Mouse (Mus musculus) liver, embryonic 16.5 days (tissue): ENCODE results near the gene Sipa1l3. TPM values are rescaled to one million over a fixed set of nuclear protein-coding genes. Genes with fewer than 3 reads are reported as not detected.

Source experiments
- ATAC-seq: fragments of 200-750 bp; cut with Nextera tagmentation; 2 replicates; pipeline ENCODE4 v1.8.0; 2017; ENCODE audit warnings: low read depth, mild to moderate bottlenecking, moderate number of reproducible peaks, moderate library complexity
- H3K27ac ChIP-seq: fragments of 300-500 bp; sonication (generic); 2 replicates; pipeline ENCODE4 v1.5.1; 2014; ENCODE audit warnings: mild to moderate bottlenecking, low read length
- H3K27me3 ChIP-seq: fragments of 300-500 bp; sonication (generic); 2 replicates; pipeline ENCODE4 v1.6.1; 2014; ENCODE audit warnings: low read depth, low read length, mixed read lengths; ENCODE audit not compliant: control insufficient read depth, insufficient read depth
- H3K36me3 ChIP-seq: fragments of 300-500 bp; sonication (generic); 2 replicates; pipeline ENCODE4 v1.6.1; 2014; ENCODE audit warnings: mild to moderate bottlenecking; ENCODE audit not compliant: control insufficient read depth, insufficient read depth
- H3K4me1 ChIP-seq: fragments of 300-500 bp; sonication (generic); 2 replicates; pipeline ENCODE4 v1.6.1; 2014; ENCODE audit warnings: low read depth, low read length, mixed read lengths; ENCODE audit not compliant: control insufficient read depth
- H3K4me2 ChIP-seq: fragments of 300-500 bp; sonication (generic); 2 replicates; pipeline ENCODE4 v1.6.1; 2014; ENCODE audit warnings: low read depth, low read length, mixed read lengths
- H3K4me3 ChIP-seq: fragments of 300-500 bp; sonication (generic); 2 replicates; pipeline ENCODE4 v1.5.1; 2014; ENCODE audit warnings: low read depth, mild to moderate bottlenecking, low read length
- H3K9ac ChIP-seq: fragments of 300-500 bp; sonication (generic); 2 replicates; pipeline ENCODE4 v1.6.1; 2014; ENCODE audit warnings: low read depth, low read length
- H3K9me3 ChIP-seq: fragments of 300-500 bp; sonication (generic); replicated peaks from 2 replicates; pipeline ENCODE4 v1.6.1; 2016; ENCODE audit warnings: low read length; ENCODE audit not compliant: control insufficient read depth
- WGBS: fragments of 180-500 bp; shearing (Covaris S2); extraction: QIAGEN DNeasy Blood & Tissue Kit; methylation state at CpG from one replicate; pipeline ENCODE4 v1.1.7; 2014; ENCODE audit not compliant: insufficient replicate concordance; 5-methylcytosine and 5-hydroxymethylcytosine counted together
- polyA plus RNA-seq: library from polyadenylated mRNA; unstranded; fragments of >200 nt; fragmentation: Nextera tagmentation; extraction: Ambion mirVana; gene quantifications from 2 replicates; pipeline ENCODE4 v1.2.1, GENCODE M21; 2015

Gene Sipa1l3
- polyA plus RNA-seq, 1 experiment from 2014 or later, result 2.4 TPM

- ATAC-seq, result no peak
- H3K4me2 ChIP-seq, result no peak overlapping the region
- H3K27ac ChIP-seq, result no peak overlapping the region
- peaks cover 31% of the 10 kb centered on the region for H3K4me1 ChIP-seq
- H3K36me3 ChIP-seq, result no peaks in the 10 kb centered on the region
- no peaks in the 10 kb centered on the region for H3K27me3 ChIP-seq
- no peak overlapping the region for H3K4me3 ChIP-seq
- WGBS, result 76% methylated on average over 9 of the region's 9 CpGs
- no peak overlapping the region for H3K9ac ChIP-seq
- H3K9me3 ChIP-seq, result no peaks in the 10 kb centered on the region
Measured at GRCm38 (mm10) chr7:29501214-29501613, 17.2 kb downstream of the Sipa1l3 start.

GRCm38 (mm10) chr7:29499071-29499470, 19.4 kb downstream of the Sipa1l3 start:
- Histone ChIP-seq H3K36me3 (no peaks in the 10 kb centered on the region), H3K9me3 (no peaks in the 10 kb centered on the region), H3K4me1 (peaks cover 14% of the 10 kb centered on the region), H3K27me3 (no peaks in the 10 kb centered on the region), H3K9ac (no peak overlapping the region), H3K4me3 (no peak overlapping the region), H3K4me2 (no peak overlapping the region), H3K27ac (no peak overlapping the region)
- no peak for ATAC-seq
- WGBS, result 34% methylated on average over 6 of the region's 6 CpGs

- H3K9ac ChIP-seq, result no peak overlapping the region
- no peak overlapping the region for H3K27ac ChIP-seq
- ATAC-seq, result 0 out of 2 replicates have a peak, but pooled peaks have one; percentile 39
- 64% methylated on average over 10 of the region's 10 CpGs for WGBS
- H3K4me3 ChIP-seq, result no peak overlapping the region
- H3K4me1 ChIP-seq, result peaks cover 9% of the 10 kb centered on the region
- no peaks in the 10 kb centered on the region for H3K27me3 ChIP-seq
- no peaks in the 10 kb centered on the region for H3K9me3 ChIP-seq
- no peak overlapping the region for H3K4me2 ChIP-seq
- no peaks in the 10 kb centered on the region for H3K36me3 ChIP-seq
Measured at GRCm38 (mm10) chr7:29496953-29497590, 21.4 kb downstream of the Sipa1l3 start.

GRCm38 (mm10) chr7:29496332-29496731, 22.1 kb downstream of the Sipa1l3 start:
- 74% methylated on average over 4 of the region's 4 CpGs for WGBS
- Histone ChIP-seq H3K4me3 (no peak overlapping the region), H3K36me3 (no peaks in the 10 kb centered on the region), H3K9me3 (no peaks in the 10 kb centered on the region), H3K9ac (no peak overlapping the region), H3K4me1 (peaks cover 11% of the 10 kb centered on the region), H3K27me3 (no peaks in the 10 kb centered on the region), H3K27ac (no peak overlapping the region), H3K4me2 (no peak overlapping the region)
- ATAC-seq, result no peak

GRCm38 (mm10) chr7:29495880-29496279, 22.6 kb downstream of the Sipa1l3 start:
- H3K4me1 ChIP-seq, result peaks cover 11% of the 10 kb centered on the region
- H3K4me2 ChIP-seq, result no peak overlapping the region
- WGBS, result 70% methylated on average over 4 of the region's 4 CpGs
- H3K36me3 ChIP-seq, result no peaks in the 10 kb centered on the region
- H3K9ac ChIP-seq, result no peak overlapping the region
- H3K9me3 ChIP-seq, result no peaks in the 10 kb centered on the region
- no peak for ATAC-seq
- no peak overlapping the region for H3K4me3 ChIP-seq
- no peak overlapping the region for H3K27ac ChIP-seq
- no peaks in the 10 kb centered on the region for H3K27me3 ChIP-seq

- no peak overlapping the region for H3K9ac ChIP-seq
- H3K27me3 ChIP-seq, result no peaks in the 10 kb centered on the region
- no peak overlapping the region for H3K27ac ChIP-seq
- no peak for ATAC-seq
- no peak overlapping the region for H3K4me2 ChIP-seq
- no peaks in the 10 kb centered on the region for H3K9me3 ChIP-seq
- peaks cover 11% of the 10 kb centered on the region for H3K4me1 ChIP-seq
- no peak overlapping the region for H3K4me3 ChIP-seq
- H3K36me3 ChIP-seq, result no peaks in the 10 kb centered on the region
- 77% methylated on average over 11 of the region's 11 CpGs for WGBS
Measured at GRCm38 (mm10) chr7:29494854-29495253, 23.6 kb downstream of the Sipa1l3 start.

- no peak overlapping the region for H3K9ac ChIP-seq
- WGBS, result 67% methylated on average over 5 of the region's 5 CpGs
- H3K36me3 ChIP-seq, result no peaks in the 10 kb centered on the region
- H3K27ac ChIP-seq, result no peak overlapping the region
- no peak overlapping the region for H3K4me3 ChIP-seq
- H3K9me3 ChIP-seq, result no peaks in the 10 kb centered on the region
- no peak for ATAC-seq
- peaks cover 11% of the 10 kb centered on the region for H3K4me1 ChIP-seq
- H3K4me2 ChIP-seq, result no peak overlapping the region
- H3K27me3 ChIP-seq, result no peaks in the 10 kb centered on the region
Measured at GRCm38 (mm10) chr7:29494015-29494414, 24.4 kb downstream of the Sipa1l3 start.

GRCm38 (mm10) chr7:29492992-29493391, 25.4 kb downstream of the Sipa1l3 start:
- Histone ChIP-seq H3K27me3 (no peaks in the 10 kb centered on the region), H3K27ac (no peak overlapping the region), H3K4me2 (no peak overlapping the region), H3K4me1 (peaks cover 8% of the 10 kb centered on the region), H3K36me3 (no peaks in the 10 kb centered on the region), H3K9me3 (no peaks in the 10 kb centered on the region), H3K9ac (no peak overlapping the region), H3K4me3 (no peak overlapping the region)
- ATAC-seq, result no peak
- WGBS, result 53% methylated on average over 1 of the region's 1 CpGs

- H3K9ac ChIP-seq, result no peak overlapping the region
- no peak overlapping the region for H3K4me3 ChIP-seq
- WGBS, result 29% methylated on average over 3 of the region's 3 CpGs
- H3K36me3 ChIP-seq, result no peaks in the 10 kb centered on the region
- no peaks in the 10 kb centered on the region for H3K9me3 ChIP-seq
- H3K27me3 ChIP-seq, result no peaks in the 10 kb centered on the region
- no peak overlapping the region for H3K27ac ChIP-seq
- no peak for ATAC-seq
- no peak overlapping the region for H3K4me2 ChIP-seq
- H3K4me1 ChIP-seq, result peaks cover 5% of the 10 kb centered on the region
Measured at GRCm38 (mm10) chr7:29491861-29492260, 26.6 kb downstream of the Sipa1l3 start.
